Mouse (Mus musculus) limb, embryonic 15.5 days (tissue): ENCODE data around the gene Crlf1. TPM values are rescaled to one million over a fixed set of nuclear protein-coding genes. Genes with fewer than 3 reads are reported as not detected.
A peak's percentile ranks its signal among the peaks of the same experiment; 100 is the strongest.

ENCODE experiments used
- ATAC-seq: fragments of 200-750 bp; cut with Nextera tagmentation; 2 replicates; pipeline ENCODE4 v1.8.0; 2017; ENCODE audit warnings: low read depth, moderate TSS enrichment; ENCODE audit not compliant: insufficient number of reproducible peaks, low FRiP score, low TSS enrichment
- H3K27ac ChIP-seq: fragments of 300-500 bp; sonication (generic); 2 replicates; pipeline ENCODE4 v1.5.1; 2015; ENCODE audit warnings: moderate library complexity, mild to moderate bottlenecking, inconsistent platforms
- H3K27me3 ChIP-seq: fragments of 300-500 bp; sonication (generic); 2 replicates; pipeline ENCODE4 v1.6.1; 2015; ENCODE audit warnings: inconsistent platforms
- H3K36me3 ChIP-seq: fragments of 300-500 bp; sonication (generic); 2 replicates; pipeline ENCODE4 v1.6.1; 2015; ENCODE audit warnings: inconsistent platforms
- H3K4me1 ChIP-seq: fragments of 300-500 bp; sonication (generic); 2 replicates; pipeline ENCODE4 v1.6.1; 2015; ENCODE audit warnings: inconsistent platforms
- H3K4me2 ChIP-seq: fragments of 300-500 bp; sonication (generic); 2 replicates; pipeline ENCODE4 v1.6.1; 2015; ENCODE audit warnings: mild to moderate bottlenecking, inconsistent platforms
- H3K4me3 ChIP-seq: fragments of 300-500 bp; sonication (generic); 2 replicates; pipeline ENCODE4 v1.5.1; 2015; ENCODE audit warnings: mild to moderate bottlenecking, inconsistent platforms
- H3K9ac ChIP-seq: fragments of 300-500 bp; sonication (generic); 2 replicates; pipeline ENCODE4 v1.6.1; 2015; ENCODE audit warnings: inconsistent platforms
- H3K9me3 ChIP-seq: fragments of 300-500 bp; sonication (generic); 2 replicates; pipeline ENCODE4 v1.6.1; 2016; ENCODE audit warnings: inconsistent platforms
- WGBS: fragments of 180-500 bp; shearing (Covaris S2); methylation state at CpG from one replicate; pipeline ENCODE4 v1.1.7; 2015; 5-methylcytosine and 5-hydroxymethylcytosine counted together
- polyA plus RNA-seq: library from polyadenylated mRNA; unstranded; fragments of >200 nt; fragmentation: Nextera tagmentation; extraction: Ambion mirVana; gene quantifications from 2 replicates; pipeline ENCODE4 v1.2.1, GENCODE M21; 2015

Crlf1 gene
- polyA plus RNA-seq, 1 experiment from 2014 or later, result 97.7 TPM

DNA sequence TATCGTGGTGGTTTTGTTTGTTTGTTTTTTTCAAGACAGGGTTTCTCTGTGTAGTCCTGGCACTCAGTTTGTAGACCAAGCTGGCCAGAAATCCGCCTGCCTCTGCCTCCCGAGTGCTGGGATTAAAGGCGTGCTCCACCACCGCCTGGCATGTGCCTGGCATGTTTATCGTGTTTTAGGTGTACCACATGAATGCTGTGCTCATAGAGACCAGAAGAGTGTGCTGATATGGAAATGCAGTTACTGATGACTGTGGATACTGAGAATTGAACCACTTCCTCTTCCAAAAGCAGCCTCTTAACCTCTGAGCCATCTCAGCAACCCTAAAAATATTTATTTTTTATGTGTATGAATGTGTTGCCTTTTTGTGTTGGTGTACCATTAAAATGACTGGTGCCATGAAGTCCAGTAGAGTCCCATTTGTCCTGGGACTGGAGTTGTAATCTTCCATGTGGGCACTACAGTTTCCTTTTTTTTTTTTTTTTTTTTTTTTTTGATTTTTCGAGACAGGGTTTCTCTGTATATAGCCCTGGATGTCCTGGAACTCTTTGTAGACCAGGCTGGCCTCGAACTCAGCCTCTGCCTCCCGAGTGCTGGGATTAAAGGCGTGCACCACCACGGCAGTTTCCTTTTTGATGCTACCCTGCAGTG, 19.4 kb downstream of the Crlf1 start:
- Histone ChIP-seq H3K9ac (no peak overlapping the region), H3K27ac (no peak overlapping the region), H3K36me3 (peaks cover 44% of the 10 kb centered on the region), H3K4me3 (no peak overlapping the region), H3K9me3 (no peaks in the 10 kb centered on the region), H3K27me3 (no peaks in the 10 kb centered on the region), H3K4me2 (no peak overlapping the region), H3K4me1 (peaks cover 30% of the 10 kb centered on the region)
- no peak for ATAC-seq
- 91% methylated on average over 11 of the region's 11 CpGs for WGBS

DNA sequence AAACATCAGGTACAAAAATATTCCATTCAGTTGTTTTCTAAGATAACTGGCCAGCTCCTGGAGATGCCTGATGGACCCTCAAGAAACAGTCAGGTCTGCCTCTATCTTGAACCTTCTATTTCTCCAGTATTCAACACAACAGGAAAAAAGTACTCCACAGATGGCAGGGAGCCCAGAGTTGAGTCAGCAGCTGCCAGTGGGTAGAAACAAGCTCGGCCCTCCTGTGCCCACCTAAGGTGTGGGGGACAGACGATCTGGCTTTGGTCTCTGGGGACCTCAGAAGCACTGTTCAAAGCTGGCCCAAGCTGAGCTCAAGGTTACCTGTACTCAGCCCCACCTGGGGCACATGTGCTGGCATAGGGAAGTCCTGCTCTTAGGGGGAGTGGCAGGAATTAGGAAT, 20.5 kb downstream of the Crlf1 start:
- H3K9ac ChIP-seq, result no peak overlapping the region
- peaks cover 45% of the 10 kb centered on the region for H3K36me3 ChIP-seq
- no peak overlapping the region; the same call in 1 of the 2 replicates for H3K27ac ChIP-seq
- no peaks in the 10 kb centered on the region for H3K9me3 ChIP-seq
- no peak overlapping the region for H3K4me3 ChIP-seq
- no peak for ATAC-seq
- no peak overlapping the region for H3K4me2 ChIP-seq
- 44% methylated on average over 2 of the region's 2 CpGs for WGBS
- peaks cover 29% of the 10 kb centered on the region for H3K4me1 ChIP-seq
- H3K27me3 ChIP-seq, result no peaks in the 10 kb centered on the region

DNA sequence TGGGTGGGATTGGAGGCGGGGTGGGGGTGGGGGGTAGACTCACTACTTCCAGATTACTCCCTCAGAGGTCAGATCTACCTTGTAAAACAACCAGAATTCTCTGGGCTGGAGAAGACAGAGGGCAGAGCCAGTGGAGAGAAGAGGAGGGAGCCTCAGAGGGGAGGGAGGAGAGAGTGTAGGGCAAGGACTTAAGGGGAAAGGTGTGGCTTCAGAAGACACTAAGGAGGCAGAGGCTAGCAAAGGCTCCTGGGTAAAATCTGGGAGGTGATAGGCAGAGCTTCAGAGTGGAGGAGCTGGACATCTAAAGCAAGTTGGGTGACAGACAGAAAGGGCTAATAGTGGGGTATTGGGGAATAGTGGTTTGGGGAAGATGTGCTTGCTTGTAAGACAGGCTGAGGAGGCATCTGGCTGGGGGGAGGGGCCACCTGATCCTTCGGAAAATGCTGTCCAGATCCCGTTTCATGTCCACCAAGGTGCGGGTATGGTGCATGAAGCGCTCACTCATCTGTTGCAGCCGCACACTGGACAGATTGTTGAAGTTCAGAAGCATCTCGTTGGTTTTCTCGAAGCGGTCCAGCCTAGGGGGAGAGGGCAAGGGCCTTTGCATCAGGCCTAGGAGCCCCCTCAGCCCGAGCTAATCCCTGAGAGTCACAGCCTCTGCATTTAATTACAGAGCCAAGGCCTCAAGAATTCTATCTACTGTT, 25.1 kb downstream of the Crlf1 start:
- Histone ChIP-seq H3K9me3 (no peaks in the 10 kb centered on the region), H3K4me3 (no peak overlapping the region), H3K4me2 (no peak overlapping the region), H3K4me1 (peaks cover 16% of the 10 kb centered on the region), H3K27me3 (no peaks in the 10 kb centered on the region), H3K36me3 (peaks cover 48% of the 10 kb centered on the region), H3K27ac (no peak overlapping the region), H3K9ac (no peak overlapping the region)
- ATAC-seq, result no peak
- 67% methylated on average over 10 of the region's 10 CpGs for WGBS

DNA sequence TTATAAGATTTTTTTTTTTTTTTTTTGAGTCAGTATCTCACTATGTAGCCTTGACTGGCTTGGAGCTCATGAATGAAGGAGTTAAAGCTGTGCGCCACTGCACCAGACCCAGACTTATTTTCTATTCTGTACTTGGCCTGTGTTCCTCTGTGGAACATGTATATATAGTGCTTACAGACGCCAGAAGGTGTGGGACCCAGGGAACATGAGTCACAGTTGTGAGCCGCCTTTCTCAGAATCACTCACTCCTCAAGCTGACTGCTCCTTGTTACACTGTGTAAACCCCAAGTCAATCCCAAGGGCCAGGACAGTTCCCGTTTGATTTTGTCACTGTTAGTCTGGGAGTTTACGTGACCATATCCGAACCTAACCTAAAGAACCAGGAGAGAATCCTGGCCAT, 26.1 kb downstream of the Crlf1 start:
- Histone ChIP-seq H3K27me3 (no peaks in the 10 kb centered on the region), H3K36me3 (peaks cover 41% of the 10 kb centered on the region), H3K9me3 (no peaks in the 10 kb centered on the region), H3K4me2 (no peak overlapping the region), H3K27ac (no peak overlapping the region), H3K9ac (no peak overlapping the region), H3K4me3 (no peak overlapping the region), H3K4me1 (peaks cover 13% of the 10 kb centered on the region)
- WGBS, result 89% methylated on average over 6 of the region's 6 CpGs
- ATAC-seq, result no peak

DNA sequence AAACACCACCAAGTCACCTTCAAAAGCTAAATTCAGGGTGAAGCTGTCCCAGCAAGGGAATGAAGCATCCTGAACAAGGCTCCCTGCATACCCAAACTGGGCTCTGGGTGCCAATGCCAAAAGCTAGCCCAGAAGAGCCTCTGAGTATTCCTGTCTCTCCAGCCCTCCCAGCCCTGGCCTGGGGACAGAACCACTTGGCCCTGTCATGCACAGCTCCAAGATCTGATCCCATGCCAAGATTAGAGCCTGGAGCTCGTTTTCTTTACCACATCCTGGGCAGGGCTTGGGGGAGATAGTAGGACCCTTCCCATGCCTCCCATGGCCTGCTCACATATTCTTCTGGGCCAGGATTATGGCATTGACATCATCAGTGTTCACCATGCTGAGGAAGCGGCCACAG, 26.6 kb downstream of the Crlf1 start:
- no peak overlapping the region for H3K27ac ChIP-seq
- no peaks in the 10 kb centered on the region for H3K9me3 ChIP-seq
- peaks cover 13% of the 10 kb centered on the region for H3K4me1 ChIP-seq
- peaks cover 36% of the 10 kb centered on the region for H3K36me3 ChIP-seq
- H3K27me3 ChIP-seq, result no peaks in the 10 kb centered on the region
- 58% methylated on average over 2 of the region's 2 CpGs for WGBS
- no peak overlapping the region for H3K4me2 ChIP-seq
- ATAC-seq, result no peak
- no peak overlapping the region for H3K9ac ChIP-seq
- H3K4me3 ChIP-seq, result no peak overlapping the region

GRCm38 (mm10) chr8:70522592-70523403, 29.8 kb downstream of the Crlf1 start:
- Histone ChIP-seq H3K9ac (peak overlapping the region; percentile 55), H3K4me3 (peak overlapping the region; percentile 64), H3K4me2 (peak overlapping the region; percentile 77), H3K36me3 (peaks cover 19% of the 10 kb centered on the region), H3K4me1 (peaks cover 23% of the 10 kb centered on the region), H3K27me3 (no peaks in the 10 kb centered on the region), H3K27ac (peak overlapping the region; percentile 85), H3K9me3 (no peaks in the 10 kb centered on the region)
- ATAC-seq, result peak; percentile 77
- WGBS, result under 1% methylated on average over 51 of the region's 51 CpGs

DNA sequence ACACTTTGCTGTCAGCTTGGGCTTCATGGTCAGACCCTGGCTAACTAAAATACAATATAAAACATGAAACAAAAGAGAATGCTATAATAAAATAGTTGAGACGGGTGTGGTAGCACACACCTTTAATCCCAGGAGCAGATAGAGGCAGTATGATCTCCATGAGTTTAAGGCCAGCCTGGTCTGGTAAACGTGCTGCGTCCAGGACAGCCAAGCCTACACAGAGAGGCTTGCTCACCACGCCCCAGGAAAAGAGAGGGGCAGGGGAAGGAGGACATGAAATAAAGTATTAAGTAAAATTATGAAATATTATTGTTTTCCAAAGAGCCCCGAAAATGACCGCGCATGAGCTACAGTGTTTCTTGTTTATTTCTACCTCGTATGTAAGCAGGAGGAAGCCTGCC, 34.2 kb downstream of the Crlf1 start:
- peaks cover 34% of the 10 kb centered on the region for H3K4me1 ChIP-seq
- no peaks in the 10 kb centered on the region for H3K27me3 ChIP-seq
- peak overlapping the region; percentile 83 for H3K4me3 ChIP-seq
- H3K9ac ChIP-seq, result peak overlapping the region; percentile 45
- 1% methylated on average over 8 of the region's 8 CpGs for WGBS
- peak overlapping the region; percentile 90 for H3K27ac ChIP-seq
- no peak for ATAC-seq
- peak overlapping the region; percentile 66 for H3K4me2 ChIP-seq
- H3K9me3 ChIP-seq, result no peaks in the 10 kb centered on the region
- H3K36me3 ChIP-seq, result peaks cover 29% of the 10 kb centered on the region

GRCm38 (mm10) chr8:70527512-70528181, 34.7 kb downstream of the Crlf1 start, which contains the start of the genes Fkbp8 and Kxd1:
Gene Fkbp8, plus strand, starts transcription at chr8:70527724.
Gene Kxd1, minus strand, starts transcription at chr8:70527956.
- Histone ChIP-seq H3K4me3 (peak within 1 kb of the TSS; percentile 83), H3K9ac (peak within 1 kb of the TSS; percentile 93)
- peak; percentile 88 for ATAC-seq

DNA sequence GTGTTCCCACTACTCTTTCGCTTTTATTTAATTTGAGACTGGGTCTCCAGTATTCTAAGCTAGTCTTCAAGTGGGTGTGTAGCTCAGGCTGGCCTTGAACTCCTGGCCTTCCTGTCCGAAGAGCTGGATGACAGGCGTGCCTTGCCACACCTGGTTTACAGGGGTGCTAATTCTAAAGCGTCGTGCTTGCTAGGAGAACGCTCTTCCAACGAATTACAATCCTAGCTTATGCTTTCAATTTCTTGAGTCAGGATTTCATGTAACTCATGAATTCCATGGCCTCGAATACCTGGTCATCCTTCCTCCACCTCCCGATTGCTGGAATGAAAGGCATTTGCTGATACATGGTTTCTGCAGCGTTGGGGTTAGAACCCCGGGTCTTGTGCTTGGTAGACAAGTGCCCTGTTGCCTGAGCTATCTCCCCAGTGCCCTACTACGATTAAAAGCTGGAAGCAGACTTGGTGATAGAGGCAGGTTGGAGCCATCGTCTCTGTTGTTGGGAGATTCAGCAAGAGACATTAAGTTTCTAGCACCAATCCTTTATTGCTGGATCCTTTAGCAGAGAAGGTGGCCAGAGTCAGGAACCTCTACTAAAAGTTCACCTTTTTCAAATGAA, 35.3 kb downstream of the Crlf1 start:
- ATAC-seq, result no peak
- 26% methylated on average over 13 of the region's 13 CpGs for WGBS
- no peaks in the 10 kb centered on the region for H3K27me3 ChIP-seq
- H3K9me3 ChIP-seq, result no peaks in the 10 kb centered on the region
- peak overlapping the region; percentile 66 for H3K4me2 ChIP-seq
- H3K27ac ChIP-seq, result peak overlapping the region; percentile 90
- peaks cover 41% of the 10 kb centered on the region for H3K36me3 ChIP-seq
- H3K9ac ChIP-seq, result peak overlapping the region; percentile 93
- peaks cover 27% of the 10 kb centered on the region for H3K4me1 ChIP-seq
- H3K4me3 ChIP-seq, result peak overlapping the region; percentile 83

More at GRCm38 (mm10) chr8:70527512-70528181, 34.7 kb downstream of the Crlf1 start, which contains the start of the genes Fkbp8 and Kxd1:
- Histone ChIP-seq H3K36me3 (peaks cover 34% of the 10 kb centered on the region), H3K27me3 (no peaks in the 10 kb centered on the region), H3K4me2 (peak within 1 kb of the TSS; percentile 66), H3K27ac (peak within 1 kb of the TSS; percentile 90), H3K9me3 (no peaks in the 10 kb centered on the region), H3K4me1 (peaks cover 29% of the 10 kb centered on the region)
- WGBS, result 1% methylated on average over 50 of the region's 61 CpGs

DNA sequence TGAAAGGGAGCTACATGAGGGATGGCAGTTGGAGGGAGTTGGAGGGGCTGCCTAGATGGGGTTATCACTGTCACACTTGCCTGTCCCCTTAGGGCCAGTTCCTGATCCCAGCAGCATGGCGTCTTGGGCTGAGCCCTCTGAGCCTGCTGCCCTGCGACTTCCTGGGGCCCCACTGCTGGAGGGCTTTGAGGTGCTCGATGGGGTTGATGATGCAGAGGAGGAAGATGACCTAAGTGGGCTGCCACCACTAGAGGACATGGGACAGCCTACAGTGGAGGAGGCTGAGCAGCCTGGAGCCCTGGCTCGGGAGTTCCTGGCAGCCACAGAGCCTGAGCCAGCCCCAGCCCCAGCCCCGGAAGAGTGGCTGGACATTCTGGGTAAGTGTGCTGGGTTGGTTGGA, 36.3 kb downstream of the Crlf1 start:
- peaks cover 51% of the 10 kb centered on the region for H3K36me3 ChIP-seq
- no peaks in the 10 kb centered on the region for H3K27me3 ChIP-seq
- no peak overlapping the region for H3K27ac ChIP-seq
- 0 out of 2 replicates have a peak overlapping the region, but pooled peaks have one; percentile 1 for H3K4me2 ChIP-seq
- no peak for ATAC-seq
- H3K4me3 ChIP-seq, result no peak overlapping the region
- no peaks in the 10 kb centered on the region for H3K9me3 ChIP-seq
- WGBS, result 75% methylated on average over 5 of the region's 5 CpGs
- H3K9ac ChIP-seq, result no peak overlapping the region
- peaks cover 24% of the 10 kb centered on the region for H3K4me1 ChIP-seq

GRCm38 (mm10) chr8:70529741-70530161, 36.8 kb downstream of the Crlf1 start:
- H3K27ac ChIP-seq, result no peak overlapping the region
- H3K36me3 ChIP-seq, result peaks cover 55% of the 10 kb centered on the region
- H3K4me2 ChIP-seq, result no peak overlapping the region
- no peaks in the 10 kb centered on the region for H3K9me3 ChIP-seq
- WGBS, result 93% methylated on average over 3 of the region's 3 CpGs
- ATAC-seq, result no peak
- no peaks in the 10 kb centered on the region for H3K27me3 ChIP-seq
- peaks cover 24% of the 10 kb centered on the region for H3K4me1 ChIP-seq
- H3K4me3 ChIP-seq, result no peak overlapping the region
- H3K9ac ChIP-seq, result no peak overlapping the region
